Mouse (Mus musculus) spleen, postnatal 14 days (tissue): ENCODE data around the gene Pms1.
"Not testable (repeated sequence)": the region's sequence is repeated elsewhere in the genome, so short reads cannot be mapped to it uniquely, and the experiment has no call there.

Experiments used
- DNase-seq, 2 experiments: peaks; one replicate each; pipeline ENCODE4 v3.0.0; 2021 to 2022; ENCODE audit warnings: low spot score in 2 of 2

Pms1 gene

GRCm38 (mm10) chr1:53296581-53297383, at the start of gene Pms1, which contains the start of the genes Ormdl1 and Gm28778:
Gene Pms1 (minus strand): TSS chr1:53297018.
Gene Ormdl1 (plus strand): TSS chr1:53297095.
Gene Gm28778 (plus strand): TSS chr1:53297111.
- DNase-seq = peak; percentile 86 to 88

- DNase-seq = no peak
These were observed 44.3 kb upstream of the Pms1 start for GRCm38 (mm10) chr1:53341071-53341470.

GRCm38 (mm10) chr1:53337403-53337802, 40.6 kb upstream of the Pms1 start:
- DNase-seq = not testable (repeated sequence)

GRCm38 (mm10) chr1:53335465-53335864, 38.6 kb upstream of the Pms1 start:
- no peak for DNase-seq

- DNase-seq = not testable (repeated sequence)
These were observed 36.7 kb upstream of the Pms1 start for GRCm38 (mm10) chr1:53333527-53333926.

DNA sequence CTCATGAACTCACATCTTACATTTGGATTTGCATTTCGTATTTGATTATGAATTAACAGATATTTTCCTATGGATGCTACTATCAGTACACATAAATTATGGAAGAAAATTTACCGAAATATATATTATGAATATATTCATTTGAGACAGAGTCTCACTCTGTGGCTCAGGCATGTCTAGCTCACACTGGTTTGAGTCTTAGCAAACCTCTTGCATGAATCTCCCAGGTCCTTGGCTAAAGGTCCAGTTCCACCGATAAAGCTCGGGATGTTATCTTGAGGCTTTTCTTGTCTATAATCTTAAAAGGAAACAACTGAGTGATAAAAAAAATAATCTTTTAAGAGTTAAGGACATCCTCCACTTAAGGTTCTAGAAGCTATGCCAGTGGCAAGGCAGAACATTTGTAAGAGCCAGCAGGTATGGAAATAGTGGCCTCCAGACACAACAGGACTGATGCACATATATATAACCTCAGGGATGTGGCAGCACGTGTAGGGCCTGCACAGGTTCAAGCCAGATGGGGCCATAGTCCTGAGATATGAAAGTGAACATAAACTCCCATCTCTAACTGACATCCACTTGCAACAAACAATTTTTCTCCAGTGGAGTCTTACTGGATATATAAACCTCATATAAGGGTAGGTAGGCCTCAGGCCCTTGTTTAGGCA, 28.1 kb upstream of the Pms1 start:
- DNase-seq = no peak

DNA sequence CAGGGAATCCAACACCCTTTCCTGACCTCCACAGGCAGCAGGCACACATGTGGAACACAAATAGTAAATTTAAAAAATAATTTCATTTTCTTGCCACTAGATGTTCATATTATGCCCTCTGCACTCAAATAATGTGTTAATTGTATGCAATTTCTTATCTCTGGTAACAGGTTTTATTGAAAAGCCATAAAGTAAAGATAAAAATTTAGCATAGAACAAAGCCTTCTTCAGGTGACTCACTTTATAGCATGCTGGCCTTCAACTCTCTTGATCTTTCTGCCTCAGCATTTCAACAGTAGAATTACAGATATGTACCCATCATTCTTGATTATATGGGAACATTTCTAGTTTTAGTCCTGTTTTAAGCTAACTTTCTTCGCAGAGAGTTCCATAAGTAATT, 27.5 kb upstream of the Pms1 start:
- DNase-seq = no peak

GRCm38 (mm10) chr1:53323254-53323653, 26.4 kb upstream of the Pms1 start:
- DNase-seq = no peak

GRCm38 (mm10) chr1:53321662-53322344, 25.0 kb upstream of the Pms1 start:
- DNase-seq = no peak

GRCm38 (mm10) chr1:53312989-53313967, 16.5 kb upstream of the Pms1 start, which contains the start of gene Osgepl1:
Gene Osgepl1 (plus strand): TSS chr1:53313624.
- DNase-seq = peak; percentile 64 to 76

DNA sequence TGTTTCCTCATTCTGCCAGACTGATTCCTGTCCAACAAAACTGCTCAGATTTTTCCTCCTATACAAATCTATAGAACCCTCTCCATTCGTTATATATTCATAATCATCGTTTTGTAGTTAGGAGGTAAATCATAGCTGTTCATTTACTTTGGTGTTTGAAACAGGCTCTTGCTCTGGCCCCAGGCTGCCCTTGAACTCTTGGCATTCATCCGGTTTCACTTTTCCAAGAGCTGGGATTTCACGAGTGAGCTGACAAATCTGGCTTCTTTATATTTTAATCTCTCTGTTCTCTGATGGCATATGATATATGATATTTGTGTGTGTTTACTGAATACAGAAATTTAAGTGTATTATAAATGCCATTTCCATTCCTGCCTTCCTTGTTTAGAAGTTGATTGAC, 3.7 kb upstream of the Pms1 start:
- DNase-seq = no peak

GRCm38 (mm10) chr1:53291197-53291596, 5.6 kb downstream of the Pms1 start:
- DNase-seq = no peak

DNA sequence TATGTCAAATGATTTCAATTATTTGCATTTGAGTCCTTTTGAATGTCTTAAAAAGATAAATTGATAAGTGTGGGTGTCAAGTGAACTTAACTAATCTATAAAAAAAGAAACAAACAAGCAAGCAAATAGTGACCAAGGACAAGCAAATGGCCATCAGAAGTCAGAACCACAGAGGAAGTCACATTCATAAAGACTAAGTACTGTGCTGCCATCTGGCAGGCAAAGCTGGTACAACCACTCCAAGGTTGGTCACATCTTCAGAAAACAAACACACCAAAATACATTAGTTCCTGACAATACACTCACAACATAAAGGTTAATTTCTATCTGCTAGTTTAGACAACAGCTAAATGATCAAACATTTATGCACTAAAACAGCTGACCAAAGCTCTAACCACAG, 24.2 kb downstream of the Pms1 start:
- no peak for DNase-seq

GRCm38 (mm10) chr1:53269901-53270300, 26.9 kb downstream of the Pms1 start:
- DNase-seq = no peak

DNA sequence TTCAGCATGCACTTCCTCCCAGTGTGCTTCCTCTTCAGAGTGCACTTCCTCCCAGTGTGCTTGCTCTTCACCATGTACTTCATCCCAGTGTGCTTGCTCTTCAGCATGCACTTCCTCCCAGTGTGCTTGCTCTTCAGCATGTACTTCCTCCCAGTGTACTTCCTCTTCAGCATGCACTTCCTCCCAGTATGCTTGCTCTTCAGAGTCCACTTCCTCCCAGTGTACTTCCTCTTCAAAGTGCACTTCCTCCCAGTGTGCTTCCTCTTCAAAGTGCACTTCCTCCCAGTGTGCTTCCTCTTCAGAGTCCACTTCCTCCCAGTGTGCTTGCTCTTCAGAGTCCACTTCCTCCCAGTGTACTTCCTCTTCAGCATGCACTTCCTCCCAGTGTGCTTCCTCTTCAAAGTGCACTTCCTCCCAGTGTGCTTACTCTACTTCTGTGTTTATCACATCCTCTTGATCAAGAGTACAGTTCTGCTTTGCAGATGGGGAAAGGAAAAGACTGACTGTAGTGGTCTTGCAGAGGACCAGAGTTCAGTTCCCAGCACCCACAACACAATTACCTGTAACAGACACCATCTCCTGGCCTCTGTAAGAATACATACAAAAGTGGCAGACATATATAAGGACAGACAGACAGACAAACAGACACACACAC, 31.7 kb downstream of the Pms1 start:
- not testable (repeated sequence) for DNase-seq

DNA sequence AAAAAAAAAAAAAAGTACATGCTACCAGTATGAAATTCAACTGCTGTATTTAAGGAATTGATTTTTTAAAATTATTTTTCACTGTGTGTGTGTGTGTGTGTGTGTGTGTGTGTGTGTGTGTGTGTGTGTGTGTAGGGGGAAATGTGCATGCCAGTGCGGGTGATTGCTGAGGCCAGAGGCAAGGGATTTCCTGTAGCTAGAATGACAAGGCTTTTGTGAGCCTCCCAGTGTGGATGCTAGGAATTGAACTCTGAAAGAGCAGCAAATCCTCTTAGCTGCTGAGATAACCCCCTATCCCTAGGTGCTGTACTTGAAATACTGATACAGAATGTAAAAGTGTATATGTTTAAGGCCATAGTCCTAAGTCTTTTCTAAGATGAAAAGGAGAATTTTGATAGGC, 70.8 kb downstream of the Pms1 start:
- DNase-seq = no peak

DNA sequence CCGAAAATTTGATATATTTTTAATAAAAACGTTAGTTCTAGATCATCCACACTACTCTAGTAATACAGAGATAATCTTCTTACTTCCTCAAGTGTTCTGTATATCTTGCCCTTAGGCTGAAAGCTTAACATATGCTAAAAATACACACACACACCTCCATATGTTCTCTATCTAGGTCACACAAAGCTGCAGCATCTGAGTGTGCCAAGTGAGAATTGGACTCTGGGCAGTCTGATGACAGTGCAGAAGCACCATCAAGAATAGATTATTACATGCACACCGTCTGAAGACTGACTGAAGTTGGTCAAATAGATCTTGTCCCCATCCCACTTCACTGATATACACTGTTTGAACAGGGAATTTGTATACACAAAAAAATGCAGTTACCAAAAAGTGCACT, 71.2 kb downstream of the Pms1 start:
- no peak for DNase-seq

DNA sequence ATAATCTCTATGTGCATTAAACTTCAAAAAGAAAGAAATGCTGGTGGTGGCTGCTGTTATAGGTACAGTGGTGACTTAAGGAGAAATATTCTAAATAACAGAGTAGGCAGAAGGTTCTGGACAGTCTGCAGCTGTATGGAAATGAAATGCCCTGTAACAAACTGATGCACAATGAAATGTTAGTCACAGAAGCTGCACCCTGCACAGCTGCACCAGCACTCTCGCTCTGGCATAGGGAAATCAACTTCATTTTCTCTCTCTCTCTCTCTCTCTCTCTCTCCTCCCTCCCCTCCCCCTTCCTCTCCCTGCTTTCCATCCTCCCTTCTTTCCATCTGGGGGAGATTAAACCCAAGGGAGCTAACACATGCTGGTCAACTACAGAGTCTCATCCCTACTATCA, 72.0 kb downstream of the Pms1 start:
- DNase-seq = no peak

GRCm38 (mm10) chr1:53210136-53210535, 86.7 kb downstream of the Pms1 start:
- no peak for DNase-seq

DNA sequence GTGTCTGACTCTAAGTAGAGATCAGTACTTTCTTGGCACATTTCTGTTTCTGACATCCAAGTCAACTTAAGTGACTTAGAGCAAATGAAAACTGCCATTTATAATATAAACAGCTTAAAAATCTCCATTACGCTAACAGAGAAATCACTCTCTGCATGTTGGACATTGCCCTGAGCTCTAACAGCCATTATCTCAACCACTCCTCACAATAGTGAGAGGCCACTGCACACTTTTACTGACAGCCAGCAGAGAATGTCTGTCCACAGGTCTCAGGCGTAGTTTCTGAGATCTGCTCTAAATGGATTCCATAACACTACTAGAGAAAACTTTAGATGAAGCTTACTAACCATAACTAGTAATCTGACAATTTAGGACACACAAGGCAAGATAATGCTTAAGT, 92.9 kb downstream of the Pms1 start:
- DNase-seq = no peak
